Mouse (Mus musculus) brown adipose tissue, adult 24 weeks (tissue): Measurements from ENCODE around the gene Epyc. TPM values are rescaled to one million over a fixed set of nuclear protein-coding genes. Genes with fewer than 3 reads are reported as not detected.

ENCODE experiments used
- H3K27ac ChIP-seq: fragments of 200-500 bp; replicated peaks from 2 replicates; pipeline ENCODE4 v1.5.1; 2012; ENCODE audit warnings: low read depth, mild to moderate bottlenecking, low read length
- H3K4me1 ChIP-seq: fragments of 200-500 bp; 2 replicates; pipeline ENCODE4 v1.6.1; 2012; ENCODE audit warnings: low read length, mixed read lengths; ENCODE audit not compliant: control insufficient read depth, insufficient read depth, insufficient read length
- H3K4me3 ChIP-seq: fragments of 200-500 bp; 2 replicates; pipeline ENCODE4 v1.5.1; 2012; ENCODE audit warnings: low read depth, mild to moderate bottlenecking, low read length, moderate library complexity; ENCODE audit not compliant: insufficient read depth
- polyA plus RNA-seq: library from polyadenylated mRNA; stranded (reverse); fragments of >200 nt; gene quantifications from 2 replicates; pipeline ENCODE4 v1.2.4, GENCODE M21; 2012; ENCODE audit not compliant: missing spikeins, insufficient read depth, insufficient read length

The Epyc gene
- polyA plus RNA-seq, result not detected in 2 replicates

GRCm38 (mm10) chr10:97643768-97644167 is at the start of gene Epyc:
Epyc (plus strand) TSS chr10:97644068.
- no peak within 1 kb of the TSS for H3K4me3 ChIP-seq
- no peak within 1 kb of the TSS for H3K27ac ChIP-seq
- H3K4me1 ChIP-seq, result no peaks in the 10 kb centered on the region

GRCm38 (mm10) chr10:97595680-97596079 is 48.2 kb upstream of the Epyc start:
- no peak overlapping the region for H3K4me3 ChIP-seq
- no peak overlapping the region for H3K27ac ChIP-seq

GRCm38 (mm10) chr10:97601744-97602143 is 42.1 kb upstream of the Epyc start:
- Histone ChIP-seq H3K27ac (no peak overlapping the region), H3K4me1 (no peaks in the 10 kb centered on the region), H3K4me3 (no peak overlapping the region)

More at GRCm38 (mm10) chr10:97595680-97596079, 48.2 kb upstream of the Epyc start:
- H3K4me1 ChIP-seq, result no peaks in the 10 kb centered on the region

- H3K4me3 ChIP-seq, result no peak overlapping the region
- no peaks in the 10 kb centered on the region for H3K4me1 ChIP-seq
- H3K27ac ChIP-seq, result no peak overlapping the region
Measured at GRCm38 (mm10) chr10:97603256-97603655, 40.6 kb upstream of the Epyc start.

GRCm38 (mm10) chr10:97606579-97606978 is 37.3 kb upstream of the Epyc start, which contains the start of gene Kera:
Kera (plus strand) TSS chr10:97606879.
- Histone ChIP-seq H3K4me3 (no peak within 1 kb of the TSS), H3K4me1 (no peaks in the 10 kb centered on the region), H3K27ac (no peak within 1 kb of the TSS)

GRCm38 (mm10) chr10:97622328-97622727 is 21.5 kb upstream of the Epyc start:
- Histone ChIP-seq H3K4me3 (no peak overlapping the region), H3K27ac (no peak overlapping the region), H3K4me1 (no peaks in the 10 kb centered on the region)

GRCm38 (mm10) chr10:97624381-97624780 is 19.5 kb upstream of the Epyc start:
- Histone ChIP-seq H3K4me1 (no peaks in the 10 kb centered on the region), H3K4me3 (no peak overlapping the region), H3K27ac (no peak overlapping the region)

GRCm38 (mm10) chr10:97625116-97625515 is 18.8 kb upstream of the Epyc start:
- no peaks in the 10 kb centered on the region for H3K4me1 ChIP-seq
- H3K27ac ChIP-seq, result no peak overlapping the region
- no peak overlapping the region for H3K4me3 ChIP-seq

GRCm38 (mm10) chr10:97626543-97626942 is 17.3 kb upstream of the Epyc start:
- no peaks in the 10 kb centered on the region for H3K4me1 ChIP-seq
- no peak overlapping the region for H3K4me3 ChIP-seq
- no peak overlapping the region for H3K27ac ChIP-seq

- no peaks in the 10 kb centered on the region for H3K4me1 ChIP-seq
- H3K27ac ChIP-seq, result no peak overlapping the region
- H3K4me3 ChIP-seq, result no peak overlapping the region
Measured at GRCm38 (mm10) chr10:97631061-97631460, 12.8 kb upstream of the Epyc start.

GRCm38 (mm10) chr10:97641926-97642325 is 1.9 kb upstream of the Epyc start:
- H3K4me1 ChIP-seq, result no peaks in the 10 kb centered on the region

GRCm38 (mm10) chr10:97650334-97650733 is 6.5 kb downstream of the Epyc start:
- Histone ChIP-seq H3K4me3 (no peak overlapping the region), H3K27ac (no peak overlapping the region), H3K4me1 (no peaks in the 10 kb centered on the region)

More at GRCm38 (mm10) chr10:97641926-97642325, 1.9 kb upstream of the Epyc start:
- Histone ChIP-seq H3K27ac (no peak overlapping the region), H3K4me3 (no peak overlapping the region)

GRCm38 (mm10) chr10:97659489-97659888 is 15.6 kb downstream of the Epyc start:
- Histone ChIP-seq H3K4me1 (no peaks in the 10 kb centered on the region), H3K4me3 (no peak overlapping the region), H3K27ac (no peak overlapping the region)

- H3K27ac ChIP-seq, result no peak overlapping the region
- no peak overlapping the region for H3K4me3 ChIP-seq
- no peaks in the 10 kb centered on the region for H3K4me1 ChIP-seq
Measured at GRCm38 (mm10) chr10:97668656-97669055, 24.8 kb downstream of the Epyc start.

GRCm38 (mm10) chr10:97670202-97670601 is 26.3 kb downstream of the Epyc start:
- Histone ChIP-seq H3K4me1 (no peaks in the 10 kb centered on the region), H3K27ac (no peak overlapping the region)

GRCm38 (mm10) chr10:97673239-97673638 is 29.4 kb downstream of the Epyc start:
- H3K4me1 ChIP-seq, result no peaks in the 10 kb centered on the region
- no peak overlapping the region for H3K27ac ChIP-seq
- no peak overlapping the region for H3K4me3 ChIP-seq

More at GRCm38 (mm10) chr10:97670202-97670601, 26.3 kb downstream of the Epyc start:
- H3K4me3 ChIP-seq, result no peak overlapping the region
